Mouse (Mus musculus) megakaryocyte, adult 5-6 weeks (primary cell): ENCODE data around the gene Mmp14. TPM values are rescaled to one million over a fixed set of nuclear protein-coding genes. Genes with fewer than 3 reads are reported as not detected.
A peak's percentile ranks its signal among the peaks of the same experiment; 100 is the strongest.

Source experiments
- ATAC-seq: 2 replicates; pipeline ENCODE4 v1.8.0; 2016; ENCODE audit warnings: mild to moderate bottlenecking, inconsistent platforms; ENCODE audit not compliant: poor library complexity, severe bottlenecking
- total RNA-seq, 2 experiments: library from RNA; stranded (forward) in 1 of 2; stranded (reverse) in 1 of 2; fragments of 153-499, 151-499 nt in 1 of 2; fragments of 221-1000, 200-1000 nt in 1 of 2; gene quantifications; 2 replicates each; pipeline versions ENCODE4 v1.2.3 to v1.2.4; 2015 to 2017

The Mmp14 gene
- total RNA-seq (2015) (0.66 and 1.1 TPM in 2 replicates), total RNA-seq (2017) (0.61 TPM in 1 of 2 replicates, not detected in the other)

DNA sequence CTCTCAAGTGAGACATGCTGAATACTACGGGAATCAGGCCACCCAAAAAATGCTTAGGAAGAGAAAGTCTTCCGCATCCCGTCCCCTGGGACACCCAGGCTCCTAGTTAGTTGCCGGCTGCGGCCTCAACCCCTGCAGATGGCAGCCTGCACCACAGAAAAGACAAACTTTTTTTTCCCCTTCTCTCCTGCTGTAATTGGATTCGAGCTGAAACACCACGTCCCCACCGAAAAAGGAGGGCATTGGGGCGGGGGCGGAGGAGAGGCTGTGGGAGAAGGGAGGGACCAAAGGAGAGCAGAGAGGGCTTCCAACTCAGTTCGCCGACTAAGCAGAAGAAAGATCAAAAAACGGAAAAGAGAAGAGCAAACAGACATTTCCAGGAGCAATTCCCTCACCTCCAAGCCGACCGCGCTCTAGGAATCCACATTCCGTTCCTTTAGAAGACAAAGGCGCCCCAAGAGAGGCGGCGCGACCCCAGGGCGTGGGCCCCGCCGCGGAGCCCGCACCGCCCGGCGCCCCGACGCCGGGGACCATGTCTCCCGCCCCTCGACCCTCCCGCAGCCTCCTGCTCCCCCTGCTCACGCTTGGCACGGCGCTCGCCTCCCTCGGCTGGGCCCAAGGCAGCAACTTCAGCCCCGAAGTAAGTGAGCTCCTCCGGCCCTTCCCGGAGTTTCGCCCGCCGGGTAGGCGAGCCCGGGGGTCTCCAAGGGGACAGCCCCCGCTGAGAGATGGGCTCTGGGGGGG lies at the start of gene Mmp14:
Gene Mmp14, plus strand, starts transcription at position 279 of the 744 bp plus-strand sequence.
- ATAC-seq: no peak

DNA sequence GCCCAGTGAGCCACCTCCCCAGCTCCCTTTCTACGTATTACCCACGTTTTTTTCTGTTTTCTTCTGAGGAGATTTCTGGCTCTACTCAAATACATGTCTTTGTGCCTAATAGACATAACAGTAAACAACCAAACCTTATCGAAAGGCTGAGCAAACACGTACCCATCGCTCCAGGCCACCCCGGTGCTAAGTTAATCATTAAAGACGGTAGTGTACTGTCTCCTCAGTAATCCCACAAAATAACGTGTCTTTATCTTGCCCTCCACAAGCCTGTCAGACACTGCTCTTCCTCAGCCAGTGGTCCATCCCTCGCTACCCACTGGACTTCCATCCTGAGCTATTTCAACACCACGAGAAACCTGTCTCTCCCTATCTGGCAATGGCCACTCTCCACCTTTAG lies 49.6 kb upstream of the Mmp14 start:
- no peak for ATAC-seq

DNA sequence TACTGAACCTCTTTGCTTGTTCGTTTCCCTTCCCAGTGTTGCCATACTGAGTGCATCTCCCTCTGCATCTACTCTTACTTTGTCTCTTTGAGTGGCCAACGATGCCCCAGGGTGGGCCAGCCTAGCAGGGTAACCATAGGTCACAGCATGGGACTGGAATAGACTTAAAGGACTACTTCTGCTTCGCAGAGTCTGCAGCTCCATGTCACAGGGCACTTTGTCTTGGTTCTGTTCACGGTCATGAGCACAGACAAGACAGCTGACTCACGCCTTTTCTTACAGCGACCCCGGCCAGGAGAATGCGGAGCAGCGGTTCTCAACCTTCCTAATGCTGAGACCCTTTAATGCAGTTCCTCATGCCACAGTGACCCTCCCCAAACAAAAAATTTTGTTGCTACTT lies 48.8 kb upstream of the Mmp14 start:
- ATAC-seq: no peak

DNA sequence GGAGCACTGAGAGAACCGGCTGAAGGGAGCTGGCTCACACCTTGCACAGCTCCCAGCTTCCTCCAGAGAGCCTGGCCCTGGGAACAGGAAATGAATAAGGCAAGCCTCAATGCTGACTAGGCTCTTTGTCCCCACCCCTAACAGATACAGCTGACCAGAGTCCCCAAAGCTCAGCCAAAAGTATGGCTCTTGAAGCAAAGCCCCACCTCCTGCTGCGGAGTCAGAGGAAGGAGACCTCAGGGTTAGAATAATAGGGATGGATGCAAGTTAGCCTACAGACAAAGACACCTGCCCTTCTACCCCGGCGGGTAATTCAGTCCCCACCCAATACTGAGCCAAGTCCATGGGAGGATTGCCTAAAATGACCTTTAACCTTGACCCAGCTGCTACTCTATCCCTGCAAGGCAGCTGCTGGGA lies 48.0 kb upstream of the Mmp14 start:
- ATAC-seq: peak; percentile 70

DNA sequence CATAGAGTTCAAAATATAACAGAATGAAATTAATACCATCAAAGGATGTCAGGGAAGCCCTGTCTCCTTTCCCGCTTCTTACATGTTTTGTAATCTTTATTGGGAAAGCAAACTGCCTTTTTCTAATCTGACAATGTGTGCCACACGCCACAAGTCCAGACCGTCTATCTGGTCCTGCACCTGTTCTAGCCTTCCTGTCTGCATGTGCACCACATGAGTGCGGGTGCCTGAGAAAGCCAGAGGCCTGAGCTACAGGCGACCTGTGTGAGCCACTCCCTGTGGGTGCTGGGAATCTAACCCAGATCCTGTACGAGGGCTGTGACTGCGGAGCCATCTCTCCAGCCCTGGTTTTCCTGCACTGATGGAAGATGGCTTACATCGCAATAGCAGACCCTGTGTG lies 47.0 kb upstream of the Mmp14 start:
- no peak for ATAC-seq

DNA sequence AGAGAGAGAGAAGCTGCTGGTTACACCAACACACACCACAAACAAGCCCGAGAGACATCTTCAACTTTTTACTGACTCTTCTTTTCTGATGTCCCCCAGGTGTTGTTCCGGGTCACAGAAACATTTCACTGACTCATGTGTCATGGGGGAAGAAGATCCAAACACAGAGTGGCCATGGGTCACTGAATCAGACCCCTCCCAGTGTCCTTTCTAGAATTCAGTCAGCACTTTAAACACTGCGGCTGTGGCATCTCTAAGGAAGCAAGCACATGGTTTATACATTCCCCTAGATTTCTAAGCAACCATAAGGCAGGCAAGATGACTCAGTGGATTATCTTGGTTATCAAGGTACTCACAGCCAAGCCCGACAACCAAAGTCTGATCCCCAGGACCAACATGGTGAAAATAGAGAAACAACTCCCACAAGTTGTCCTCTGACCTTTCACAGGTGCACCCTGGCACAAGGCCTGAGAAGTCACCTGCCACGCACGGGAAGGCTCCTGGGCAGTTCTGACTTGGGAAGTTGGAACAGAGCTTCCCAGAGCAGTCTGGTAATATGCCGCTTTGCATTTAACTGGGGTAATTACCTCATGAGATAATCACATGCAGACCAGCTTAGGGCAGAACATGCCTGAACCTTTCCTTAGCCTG lies 45.3 kb upstream of the Mmp14 start:
- no peak for ATAC-seq

DNA sequence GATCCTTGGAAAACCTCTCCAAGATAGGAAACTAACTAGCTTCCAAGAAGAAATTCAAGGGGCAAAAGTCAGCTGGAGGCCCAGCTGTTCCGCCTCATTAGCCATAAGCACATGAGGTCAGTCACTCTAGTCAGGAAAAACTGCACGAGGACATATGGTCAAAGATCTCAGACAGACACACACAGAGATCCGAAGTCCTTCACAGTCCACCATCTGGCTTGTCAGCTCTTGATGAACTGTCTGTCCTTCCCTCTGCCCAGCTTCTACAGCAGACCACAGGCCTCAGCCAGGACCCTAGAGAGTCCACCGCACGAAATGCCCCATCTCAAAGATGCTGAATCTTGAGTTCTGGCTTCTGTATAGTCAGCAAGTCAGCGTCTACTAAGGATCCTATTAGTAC lies 43.9 kb upstream of the Mmp14 start:
- ATAC-seq: no peak

DNA sequence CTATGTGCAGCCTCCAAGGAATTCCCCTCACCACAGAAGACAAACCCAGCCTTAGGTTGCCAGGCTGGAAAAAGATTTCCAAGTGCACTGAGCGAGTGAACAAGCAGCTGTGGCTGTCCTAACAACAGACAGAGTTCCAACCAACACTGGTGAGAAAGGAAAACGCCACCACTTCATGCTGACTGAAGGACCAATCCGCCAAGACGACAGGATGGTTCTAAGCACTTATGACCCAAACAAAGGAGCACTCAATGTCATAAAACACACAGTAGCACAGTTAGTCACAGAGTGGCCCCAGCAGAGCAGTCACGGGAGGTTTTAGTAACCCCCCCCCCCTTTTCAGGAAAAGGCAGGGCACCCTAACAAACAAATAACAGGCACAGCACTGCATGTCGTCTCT lies 40.6 kb upstream of the Mmp14 start:
- ATAC-seq: no peak

DNA sequence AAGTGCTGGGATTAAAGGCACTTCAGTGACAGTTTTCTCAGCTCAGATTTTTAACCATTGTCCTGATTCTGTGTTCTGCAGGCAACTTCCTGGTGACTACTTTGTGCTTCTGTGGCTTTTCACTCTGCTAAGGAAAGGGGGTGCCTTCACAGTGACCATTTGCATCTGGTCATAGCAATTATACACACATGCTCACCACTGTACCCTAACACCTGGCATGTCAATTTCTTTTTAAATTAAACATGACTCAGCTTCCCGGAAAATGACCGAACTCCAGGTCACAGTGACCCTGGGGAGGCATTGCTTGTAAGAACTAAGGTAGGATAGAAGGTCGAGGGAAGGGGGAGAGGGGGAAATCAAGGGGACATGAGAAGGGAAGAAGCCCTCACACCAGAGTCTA lies 37.6 kb upstream of the Mmp14 start:
- no peak for ATAC-seq

DNA sequence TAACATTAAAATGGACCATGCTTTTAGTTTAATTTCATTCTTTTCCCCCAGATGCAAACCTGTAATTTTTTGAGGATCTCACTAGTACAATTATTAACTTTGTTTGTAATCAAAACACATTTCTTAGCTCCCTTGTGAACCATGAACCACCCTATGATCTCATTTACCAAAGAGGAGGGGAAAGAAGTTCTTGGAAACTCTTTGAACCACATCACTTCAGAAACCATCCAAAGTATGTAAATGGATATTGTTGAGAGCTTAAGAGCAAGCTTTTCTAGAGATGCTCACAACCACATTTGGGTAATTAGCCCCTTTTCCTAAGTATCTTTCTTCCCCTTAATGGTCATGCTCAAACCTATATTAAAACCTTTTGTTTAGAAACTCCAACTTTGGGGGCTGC lies 37.1 kb upstream of the Mmp14 start:
- ATAC-seq: no peak

DNA sequence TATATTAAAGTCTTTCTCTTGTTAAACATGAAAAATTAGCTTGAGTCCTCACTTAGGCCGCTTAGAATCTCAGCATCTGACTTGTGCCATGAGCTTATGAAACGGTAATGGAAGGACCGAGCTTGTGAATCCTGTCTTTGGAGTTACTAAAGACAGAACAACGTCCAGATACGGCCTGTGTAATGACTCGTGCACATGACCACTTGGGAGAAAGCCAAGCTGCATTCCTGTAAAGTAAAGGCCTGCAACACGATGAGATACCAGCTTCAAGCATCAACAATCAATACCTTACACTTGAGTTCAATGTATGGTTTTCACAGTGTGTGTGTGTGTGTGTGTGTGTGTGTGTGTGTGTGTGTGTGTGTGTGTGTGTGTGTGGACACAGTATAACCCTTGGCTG lies 34.7 kb upstream of the Mmp14 start:
- no peak for ATAC-seq

DNA sequence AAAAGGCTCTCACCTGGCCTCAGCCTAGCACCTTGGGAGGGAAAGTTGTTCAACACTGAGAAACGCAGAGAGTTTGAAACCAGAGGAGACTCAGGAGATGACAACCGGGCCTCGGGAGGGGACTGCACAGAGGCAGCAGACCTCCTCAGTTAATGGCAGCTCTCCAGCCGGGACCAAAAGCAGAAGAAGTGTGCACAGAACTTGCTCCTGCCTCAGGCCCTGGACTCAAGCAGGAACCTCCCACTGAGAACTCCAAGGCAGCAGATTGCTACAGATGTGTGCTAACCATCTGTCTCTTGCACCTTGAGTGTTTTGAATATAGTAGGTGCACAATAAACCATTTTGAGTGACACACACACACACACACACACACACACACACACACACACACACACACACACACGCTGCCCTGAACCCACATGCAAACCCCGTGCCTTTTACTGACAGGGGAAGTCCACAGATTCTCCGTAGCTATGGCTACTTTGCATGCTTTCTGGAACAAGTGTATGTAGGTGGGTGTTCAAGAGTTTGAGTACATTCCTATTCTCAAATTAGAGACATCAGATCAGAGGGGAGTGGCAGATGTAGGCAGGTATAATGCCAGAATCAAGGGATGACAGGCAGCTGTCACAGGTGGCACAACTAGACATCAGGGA lies 33.4 kb upstream of the Mmp14 start:
- peak; percentile 84 for ATAC-seq

DNA sequence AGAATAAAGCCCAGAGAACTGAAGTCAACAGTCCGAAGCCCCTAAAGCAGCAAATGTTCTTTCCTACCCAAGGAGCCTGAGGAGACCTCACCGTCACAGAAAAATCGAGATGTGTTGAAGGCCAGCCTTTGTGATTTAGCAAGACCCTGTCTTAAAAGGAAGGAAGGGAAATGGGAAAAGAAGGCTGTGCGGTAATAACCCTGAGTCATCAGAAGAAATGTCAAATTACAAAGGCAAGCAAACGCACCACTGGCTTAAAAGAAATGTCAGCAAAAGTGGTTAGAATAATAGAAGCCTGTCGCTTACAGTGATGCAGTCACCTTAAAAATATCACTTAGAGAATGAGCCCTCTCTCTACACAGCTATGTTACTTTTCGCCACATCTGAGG lies 32.9 kb upstream of the Mmp14 start:
- ATAC-seq: peak; percentile 53

DNA sequence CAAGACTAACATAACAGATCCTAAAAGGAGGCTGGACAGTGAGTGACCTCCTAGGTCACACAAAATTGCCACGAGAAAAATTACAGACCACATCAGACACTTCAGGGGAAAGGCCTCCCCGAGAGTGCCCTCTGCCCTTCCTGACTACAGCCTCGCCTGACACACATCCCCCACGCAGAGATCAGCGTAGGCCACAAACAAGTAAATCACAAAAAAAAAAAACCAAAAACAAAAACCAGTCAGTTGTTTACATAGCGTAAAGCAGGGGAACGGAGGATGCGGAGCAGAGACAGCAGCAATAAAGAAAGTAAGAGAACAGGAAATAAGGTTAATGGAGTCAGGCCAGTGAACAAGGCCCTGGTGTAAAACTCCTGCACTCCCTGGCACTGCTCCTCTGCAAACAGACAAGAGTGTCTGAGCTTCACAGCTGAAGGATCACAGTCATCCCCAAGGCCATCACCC lies 32.5 kb upstream of the Mmp14 start:
- ATAC-seq: no peak

DNA sequence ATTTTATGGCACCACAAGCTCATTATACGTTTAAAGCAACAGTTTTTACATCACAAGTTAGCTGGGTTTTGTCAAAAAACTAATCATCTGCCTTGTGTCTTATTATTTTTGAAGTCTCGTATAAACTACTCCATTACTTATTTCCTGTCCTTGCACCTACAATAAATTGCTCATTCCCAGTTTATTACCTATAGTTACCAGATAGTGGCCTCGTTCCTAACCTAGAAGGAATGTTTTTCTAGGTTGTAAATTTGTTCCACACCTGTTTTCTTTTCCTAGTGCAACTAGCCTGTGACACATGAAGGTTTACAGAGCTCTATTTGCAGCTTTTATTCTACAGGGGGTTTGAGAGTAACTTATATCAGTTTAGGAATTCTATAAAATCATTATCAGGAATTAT lies 29.7 kb upstream of the Mmp14 start:
- ATAC-seq: no peak

DNA sequence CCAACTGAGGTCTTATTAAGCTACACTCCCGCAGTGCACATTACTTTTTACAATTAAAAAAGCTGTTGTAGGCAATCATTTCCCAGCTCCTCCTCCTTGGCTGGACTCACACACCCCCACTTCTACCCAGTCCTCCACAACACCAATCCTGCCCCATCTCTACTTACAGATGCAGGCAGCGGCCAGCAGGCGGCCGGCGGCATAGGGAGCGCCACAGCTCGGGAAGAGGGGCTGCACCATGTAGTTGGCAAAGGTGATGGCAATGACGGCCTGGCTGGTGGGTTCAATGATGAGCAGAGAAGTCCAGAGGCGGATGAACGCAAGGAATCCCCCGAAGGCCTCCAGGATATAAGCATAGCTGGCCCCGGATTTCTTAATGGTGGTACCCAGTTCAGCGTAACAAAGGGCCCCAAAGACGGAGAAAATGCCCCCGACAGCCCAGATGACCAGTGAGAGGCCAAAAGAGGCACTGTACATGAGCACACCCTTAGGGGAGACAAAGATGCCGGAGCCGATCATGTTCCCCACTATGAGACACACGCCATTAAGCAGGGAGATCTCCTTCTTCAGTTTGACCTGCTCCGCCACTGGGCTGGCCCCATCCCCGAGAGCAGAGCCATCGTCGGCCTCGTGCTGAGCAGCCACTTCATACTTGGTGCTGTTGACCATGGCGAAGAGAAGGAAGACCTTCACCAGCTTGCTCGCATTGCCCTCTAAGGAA lies 22.9 kb upstream of the Mmp14 start:
- no peak for ATAC-seq

DNA sequence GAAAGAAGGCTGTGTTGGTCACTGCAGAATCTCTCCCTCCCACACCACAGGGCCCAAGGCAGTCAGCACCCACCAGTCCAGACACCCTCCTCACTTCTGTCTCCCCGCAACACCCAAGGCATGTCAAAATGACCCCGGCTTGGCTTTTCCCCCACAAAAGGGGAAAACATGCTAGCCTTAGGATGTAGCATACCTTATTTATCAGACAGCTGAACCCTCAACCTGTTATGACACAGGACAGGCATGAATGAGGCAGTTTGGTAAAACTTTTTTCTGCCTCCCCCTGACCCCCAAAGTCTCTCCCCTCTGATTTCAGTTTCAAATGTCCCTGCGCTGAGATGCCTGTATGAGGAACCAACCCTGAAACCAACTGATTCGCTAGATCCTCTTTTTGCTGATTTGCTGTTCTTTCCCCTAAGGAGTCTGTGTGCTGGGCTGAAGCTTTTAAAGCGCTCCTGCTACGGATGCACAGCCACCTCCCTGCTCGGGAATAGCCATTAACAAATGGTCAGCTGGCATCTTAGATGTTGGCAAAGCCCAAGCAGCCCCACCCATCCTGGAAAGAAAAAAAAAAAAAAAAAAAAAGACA lies 22.3 kb upstream of the Mmp14 start:
- ATAC-seq: peak; percentile 68

DNA sequence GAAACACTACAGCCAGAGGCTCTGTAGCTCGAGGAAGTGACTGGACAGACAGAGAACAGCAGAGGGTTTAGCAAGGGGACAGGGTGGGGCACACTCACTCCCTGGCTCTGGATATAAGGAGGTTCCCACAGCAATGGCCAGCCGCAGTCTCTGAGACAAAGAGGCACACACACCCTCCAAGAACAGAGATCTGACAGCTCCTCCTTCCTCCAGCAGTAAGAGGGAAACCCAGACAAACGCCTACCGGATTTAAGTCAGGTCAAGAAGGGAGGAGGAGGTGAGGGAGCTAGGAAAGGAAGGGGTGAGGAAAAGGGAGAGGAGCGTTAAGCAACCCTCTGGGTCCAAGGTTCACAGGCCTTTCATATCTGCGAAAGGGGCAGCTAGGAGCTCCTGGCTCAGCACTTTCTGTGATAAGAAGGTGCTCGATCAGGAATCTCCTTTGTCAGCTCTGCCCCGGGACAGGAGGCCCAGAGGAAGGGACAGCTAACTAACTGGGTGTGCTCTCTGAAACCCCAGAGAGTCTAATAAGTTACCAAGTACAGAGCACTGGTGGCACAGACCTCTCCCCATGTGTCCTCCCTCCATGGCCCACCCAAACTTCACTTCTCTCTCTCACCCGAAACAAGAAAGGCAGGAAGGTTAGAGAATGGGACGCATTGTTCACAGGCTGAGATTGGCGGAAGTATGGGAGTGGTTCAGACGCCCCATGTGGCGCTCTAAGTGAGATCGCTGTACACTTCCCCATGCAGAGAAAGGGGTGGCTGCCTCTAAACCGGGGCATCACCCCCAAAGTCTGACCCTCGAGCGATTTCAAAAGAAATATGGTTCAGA lies 21.2 kb upstream of the Mmp14 start:
- ATAC-seq: peak; percentile 77

DNA sequence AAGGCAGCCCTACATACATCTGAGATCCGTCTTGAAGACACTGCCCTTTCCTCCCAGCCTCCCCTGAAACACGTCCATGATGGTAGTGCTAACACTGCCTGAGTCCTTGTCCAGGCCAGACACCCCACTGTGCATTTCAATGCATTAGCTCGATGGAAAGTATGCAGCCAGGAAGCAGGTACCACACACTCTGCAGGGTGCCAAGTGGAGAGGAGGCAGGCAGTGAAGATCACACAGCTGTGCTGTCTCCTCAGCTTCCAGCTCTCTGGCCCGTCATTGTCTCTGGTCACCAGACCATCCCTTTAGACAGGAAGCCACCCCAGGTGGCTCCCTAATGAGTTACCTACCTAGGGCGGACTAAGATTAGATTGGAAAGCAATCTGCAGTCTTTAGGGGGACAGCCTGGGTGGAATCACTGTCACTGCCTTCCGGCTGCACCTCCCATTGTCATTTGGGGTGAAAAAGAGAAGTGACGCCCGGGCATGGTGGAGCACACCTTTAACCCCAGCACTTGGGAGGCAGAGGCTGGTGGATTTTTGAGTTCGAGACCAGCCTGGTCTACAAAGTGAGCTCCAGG lies 19.3 kb upstream of the Mmp14 start:
- ATAC-seq: no peak
